8 mouse cellular contexts compared by ENCODE assay signal in the genomic region with DNA sequence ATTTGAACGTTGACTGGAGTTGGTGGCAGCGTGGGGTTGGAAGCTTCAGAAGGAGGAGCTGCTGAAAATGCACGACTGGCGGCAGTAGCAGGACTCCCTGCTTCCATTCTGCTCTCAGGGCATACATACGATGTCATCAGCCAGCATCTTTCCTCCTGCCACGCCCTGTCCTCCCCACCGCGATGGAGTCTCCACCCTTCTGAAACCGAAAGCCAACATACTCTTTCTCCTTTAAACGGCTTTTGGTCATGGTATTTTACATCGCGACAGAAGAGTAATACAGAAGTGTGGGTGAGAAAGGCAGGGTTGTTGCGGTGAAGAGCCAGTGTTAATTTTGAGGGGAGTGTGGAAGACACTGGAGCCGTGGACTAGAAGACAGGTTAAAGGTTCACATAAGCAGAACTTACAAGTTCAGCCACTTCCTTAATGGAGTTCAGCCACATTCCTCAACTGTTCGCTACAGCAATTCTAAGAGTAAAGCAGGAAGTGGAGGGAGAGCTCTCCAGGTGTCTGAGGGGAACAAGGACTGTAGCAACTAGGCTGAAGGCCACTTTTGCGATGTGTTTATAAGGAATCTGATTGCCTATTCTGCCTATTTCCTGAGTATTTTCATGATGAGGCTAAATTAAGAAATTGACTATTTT. TPM values are rescaled to one million over a fixed set of nuclear protein-coding genes. Genes with fewer than 3 reads are reported as not detected.
DNase-seq lines count a peak whose midpoint lies in the region; ATAC-seq and TF ChIP-seq lines count a peak whose summit lies in the region.

No protein-coding gene starts in this region.

- H3K27ac ChIP-seq in ES-E14 (ENCODE audit: insufficient read depth, low read depth, low read length, poor library complexity, severe bottlenecking), result no peak overlapping the region; the same call in 1 of the 2 replicates
- no peak overlapping the region for H3K27ac ChIP-seq in intestine, embryonic 14.5 days (ENCODE audit: low read depth)

- DNase-seq in frontal cortex, postnatal 36 days (ENCODE audit: low spot score in 2 of 2), result peak; percentile 39 to 41
- no peak for DNase-seq in frontal cortex, postnatal 14 days (ENCODE audit: low spot score in 2 of 2)
- DNase-seq in ES-E14 (ENCODE audit: low read depth, low spot score), result peak; percentile 25
- DNase-seq in intestine, embryonic 14.5 days (ENCODE audit: low spot score), result peak; percentile 58
- peak; percentile 62 for DNase-seq in lung, postnatal 36 days
- DNase-seq in spleen, postnatal 36 days (ENCODE audit: low spot score in 2 of 2), result peak; percentile 55 to 68
- no peak for DNase-seq in adrenal gland, adult 8-10 months

- peaks cover 5 to 8% of the 10 kb centered on the region in 2 experiments; a peak in 2 of 4 replicates for H3K4me1 ChIP-seq in ES-E14 (ENCODE audit: control insufficient read depth in 2 of 2, insufficient read depth in 2 of 2, low read length in 2 of 2, poor library complexity in 1 of 2)
- H3K4me1 ChIP-seq in erythroblast, embryonic 14.5 days (ENCODE audit: control insufficient read depth), result peaks cover 32% of the 10 kb centered on the region
- peaks cover 3% of the 10 kb centered on the region; the same call in 1 of the 2 replicates for H3K4me1 ChIP-seq in intestine, embryonic 14.5 days (replicated peaks; ENCODE audit: control insufficient read depth, insufficient read depth, low read length)

- no peaks in the 10 kb centered on the region for H3K9me3 ChIP-seq in ES-E14 (ENCODE audit: control insufficient read depth, insufficient read depth, low read depth, low read length)
- no peaks in the 10 kb centered on the region for H3K9me3 ChIP-seq in erythroblast, embryonic 14.5 days (ENCODE audit: control insufficient read depth, low read length)
- no peaks in the 10 kb centered on the region for H3K9me3 ChIP-seq in intestine, embryonic 14.5 days (ENCODE audit: control insufficient read depth, low read length)

- 31% methylated on average over 16 of the region's 16 CpGs for WGBS in intestine, embryonic 14.5 days

- in situ Hi-C loops in ES-E14 (cut with MboI; ENCODE audit: low sequenced_read_pairs in 2 of 2, unreplicated experiment in 2 of 2), result no loop called here

- peak overlapping the region; percentile 47 for H3K4me2 ChIP-seq in intestine, embryonic 14.5 days (ENCODE audit: low read length)

- no peaks in the 10 kb centered on the region for H3K36me3 ChIP-seq in ES-E14 (ENCODE audit: control insufficient read depth, insufficient read depth, low read length, poor library complexity, severe bottlenecking)
- H3K36me3 ChIP-seq in erythroblast, embryonic 14.5 days (ENCODE audit: control insufficient read depth), result peaks cover 9% of the 10 kb centered on the region
- H3K36me3 ChIP-seq in intestine, embryonic 14.5 days (ENCODE audit: control insufficient read depth, insufficient read depth, low read length), result no peaks in the 10 kb centered on the region

- no peaks in the 10 kb centered on the region for H3K27me3 ChIP-seq in erythroblast, embryonic 14.5 days (ENCODE audit: control insufficient read depth)
- H3K27me3 ChIP-seq in intestine, embryonic 14.5 days (replicated peaks; ENCODE audit: control insufficient read depth, insufficient read depth, low read length), result no peaks in the 10 kb centered on the region

- peak; percentile 42; the same call in 1 of the 2 replicates for ATAC-seq in intestine, embryonic 14.5 days (replicated peaks; ENCODE audit: low FRiP score, low TSS enrichment, low read depth)

- H3K9ac ChIP-seq in ES-E14 (ENCODE audit: insufficient read depth, low read depth, low read length, poor library complexity, severe bottlenecking), result no peak overlapping the region
- no peak overlapping the region for H3K9ac ChIP-seq in intestine, embryonic 14.5 days (ENCODE audit: low read length)

- 0 out of 4 replicates have a peak overlapping the region, but pooled peaks of 1 of the 2 experiments have one; percentile 14 for H3K4me3 ChIP-seq in ES-E14 (ENCODE audit: insufficient read depth in 1 of 2, low read depth in 1 of 2, low read length in 2 of 2, poor library complexity in 1 of 2, severe bottlenecking in 1 of 2)
- H3K4me3 ChIP-seq in erythroblast, embryonic 14.5 days (replicated peaks), result peak overlapping the region; percentile 63
- peak overlapping the region; percentile 27 for H3K4me3 ChIP-seq in intestine, embryonic 14.5 days (ENCODE audit: low read depth, low read length)

TF ChIP-seq in ES-E14, 5 proteins besides CTCF, POLR2A, EP300 and RAD21:
- TF ChIP-seq MAFK (IDR thresholded peaks at IDR 0.05; ENCODE audit: insufficient read depth, low read depth, low read length) (no peak), CHD2 (IDR thresholded peaks at IDR 0.05; ENCODE audit: low read depth, low read length) (no peak), HCFC1 (IDR thresholded peaks at IDR 0.05; ENCODE audit: borderline replicate concordance, insufficient read depth, low read length) (no peak), ZC3H11A (IDR thresholded peaks at IDR 0.05; ENCODE audit: borderline replicate concordance, low read depth, low read length) (no peak), ZNF384 (IDR thresholded peaks at IDR 0.05; ENCODE audit: low read depth, low read length) (no peak)
TF ChIP-seq in ES-E14: peak in this region for 0.

RNA-seq across cellular contexts. Expression of a gene that starts 6.1 kb away (rescaled TPM):
- total RNA-seq in ES-E14 (2012; rRNA removed), result 69.2 and 69.7 TPM in 2 replicates
- polyA plus RNA-seq in erythroblast, embryonic 14.5 days (2012), result 0.71 and 0.87 TPM in 2 replicates
- 52.3 and 54.5 TPM in 2 replicates for polyA plus RNA-seq in intestine, embryonic 14.5 days (2014; fragmentation: Nextera tagmentation; extraction: Ambion mirVana)
- 10 to 100 TPM; 49.1 to 66.3 (median 54.7) TPM for total RNA-seq in adrenal gland, adult 8-10 months (2022)

RNA-seq across cellular contexts. Expression of a gene that starts 51.4 kb away (rescaled TPM):
- total RNA-seq in ES-E14 (2012; rRNA removed), result 4.1 and 5.5 TPM in 2 replicates
- polyA plus RNA-seq in erythroblast, embryonic 14.5 days (2012), result 0.98 and 1.2 TPM in 2 replicates
- 6.0 and 6.5 TPM in 2 replicates for polyA plus RNA-seq in intestine, embryonic 14.5 days (2014; fragmentation: Nextera tagmentation; extraction: Ambion mirVana)
- total RNA-seq in adrenal gland, adult 8-10 months (2022), result 10 to 100 TPM; 11.3 to 14.1 (median 12.3) TPM

Comparison
In these comparisons a context has a peak if more than half of its experiments do, and no peak if none do; other contexts are left out.
1. DNase-seq: peak in frontal cortex, postnatal 36 days (2 of 2), ES-E14 (single experiment), intestine, embryonic 14.5 days (single experiment), lung, postnatal 36 days (single experiment) and spleen, postnatal 36 days (2 of 2); none in frontal cortex, postnatal 14 days (0 of 2) and adrenal gland, adult 8-10 months (single experiment).